Comparison of ENCODE assay signal across 8 mouse cellular contexts in genomic region chr8:11557768-11558629, GRCm38 (mm10). TPM values are rescaled to one million over a fixed set of nuclear protein-coding genes. Genes with fewer than 3 reads are reported as not detected.
DNase-seq lines count a peak whose midpoint lies in the region; ATAC-seq and TF ChIP-seq lines count a peak whose summit lies in the region.

No protein-coding gene starts in this region.

- peak overlapping the region; percentile 73 for H3K27ac ChIP-seq in cortical plate, adult 2 months (ENCODE audit: insufficient read depth, low read length)

- H3K36me3 ChIP-seq in megakaryocyte, embryonic 14.5 days (replicated peaks; ENCODE audit: low read length), result peaks cover 26% of the 10 kb centered on the region

- TF ChIP-seq POLR2A in cortical plate, adult 2 months (IDR thresholded peaks at IDR 0.05; ENCODE audit: extremely low read depth, insufficient read depth, low read length), result peak; percentile 100

- no peaks in the 10 kb centered on the region for H3K27me3 ChIP-seq in megakaryocyte, embryonic 14.5 days (replicated peaks)

- no peak for TF ChIP-seq CTCF in cortical plate, adult 2 months (IDR thresholded peaks at IDR 0.05; ENCODE audit: extremely low read depth, insufficient read depth, low read length)

- peak overlapping the region; percentile 73 for H3K4me3 ChIP-seq in cortical plate, adult 2 months (ENCODE audit: insufficient read depth, low read length)
- peak overlapping the region; percentile 100 for H3K4me3 ChIP-seq in megakaryocyte, embryonic 14.5 days (replicated peaks)

- no peaks in the 10 kb centered on the region for H3K9me3 ChIP-seq in megakaryocyte, embryonic 14.5 days

- ATAC-seq in activated CD4-positive, CD25-positive, alpha-beta regulatory T cell, adult 4 months, result peak; percentile 60

- no peaks in the 10 kb centered on the region for H3K4me1 ChIP-seq in cortical plate, adult 2 months (ENCODE audit: control insufficient read depth, insufficient read depth, low read length)
- H3K4me1 ChIP-seq in megakaryocyte, embryonic 14.5 days, result peaks cover 54% of the 10 kb centered on the region

- peak; percentile 96 to 97 for DNase-seq in gastrocnemius, adult 8-10 months (ENCODE audit: low spot score in 2 of 2)
- DNase-seq in hindlimb bud, embryonic 11.5 days (ENCODE audit: extremely low spot score, low read depth, low spot score), result peak; percentile 97
- peak; percentile 97 for DNase-seq in left cerebral cortex, adult 8-10 months (ENCODE audit: low spot score in 2 of 2)
- peak; percentile 98 for DNase-seq in right cerebral cortex, postnatal 10 days (ENCODE audit: low spot score in 2 of 2)
- peak; percentile 86 for DNase-seq in urinary bladder, postnatal 25 days (ENCODE audit: low spot score)

RNA-seq across cellular contexts. Expression of gene Ing1, which starts 2.6 kb away (rescaled TPM):
- 10 to 100 TPM; 59.6 to 65.6 TPM for polyA plus RNA-seq in activated CD4-positive, CD25-positive, alpha-beta regulatory T cell, adult 4 months (2017; shearing (Covaris generic))
- polyA plus RNA-seq in cortical plate, adult 2 months (2012; rRNA removed), result 45.5 and 52.9 TPM in 2 replicates
- total RNA-seq in gastrocnemius, adult 8-10 months (2022), result 10 to 100 TPM; 10.9 to 13.4 (median 12.5) TPM
- total RNA-seq in left cerebral cortex, adult 8-10 months (2022), result 10 to 100 TPM; 45.0 to 51.2 (median 48.0) TPM
- polyA plus RNA-seq in megakaryocyte, embryonic 14.5 days (2012; ENCODE audit: insufficient read depth, low replicate concordance), result 5.4 and 39.4 TPM in 2 replicates

RNA-seq across cellular contexts. Expression of gene Cars2, which starts 7.4 kb away (rescaled TPM):
- 10 to 100 TPM; 11.2 to 15.7 TPM for polyA plus RNA-seq in activated CD4-positive, CD25-positive, alpha-beta regulatory T cell, adult 4 months (2017; shearing (Covaris generic))
- 25.9 and 27.4 TPM in 2 replicates for polyA plus RNA-seq in cortical plate, adult 2 months (2012; rRNA removed)
- total RNA-seq in gastrocnemius, adult 8-10 months (2022), result 10 to 100 TPM; 14.9 to 17.4 (median 17.0) TPM
- 10 to 100 TPM; 15.8 to 21.2 (median 18.4) TPM for total RNA-seq in left cerebral cortex, adult 8-10 months (2022)
- polyA plus RNA-seq in megakaryocyte, embryonic 14.5 days (2012; ENCODE audit: insufficient read depth, low replicate concordance), result 18.7 and 22.5 TPM in 2 replicates

Comparison
In these comparisons a context has a peak if more than half of its experiments do, and no peak if none do; other contexts are left out.
1. Peak in every context shown above with its lines: DNase-seq, ATAC-seq, H3K4me3 ChIP-seq and H3K27ac ChIP-seq.